15 mouse cellular contexts compared by ENCODE assay signal in the genomic region with DNA sequence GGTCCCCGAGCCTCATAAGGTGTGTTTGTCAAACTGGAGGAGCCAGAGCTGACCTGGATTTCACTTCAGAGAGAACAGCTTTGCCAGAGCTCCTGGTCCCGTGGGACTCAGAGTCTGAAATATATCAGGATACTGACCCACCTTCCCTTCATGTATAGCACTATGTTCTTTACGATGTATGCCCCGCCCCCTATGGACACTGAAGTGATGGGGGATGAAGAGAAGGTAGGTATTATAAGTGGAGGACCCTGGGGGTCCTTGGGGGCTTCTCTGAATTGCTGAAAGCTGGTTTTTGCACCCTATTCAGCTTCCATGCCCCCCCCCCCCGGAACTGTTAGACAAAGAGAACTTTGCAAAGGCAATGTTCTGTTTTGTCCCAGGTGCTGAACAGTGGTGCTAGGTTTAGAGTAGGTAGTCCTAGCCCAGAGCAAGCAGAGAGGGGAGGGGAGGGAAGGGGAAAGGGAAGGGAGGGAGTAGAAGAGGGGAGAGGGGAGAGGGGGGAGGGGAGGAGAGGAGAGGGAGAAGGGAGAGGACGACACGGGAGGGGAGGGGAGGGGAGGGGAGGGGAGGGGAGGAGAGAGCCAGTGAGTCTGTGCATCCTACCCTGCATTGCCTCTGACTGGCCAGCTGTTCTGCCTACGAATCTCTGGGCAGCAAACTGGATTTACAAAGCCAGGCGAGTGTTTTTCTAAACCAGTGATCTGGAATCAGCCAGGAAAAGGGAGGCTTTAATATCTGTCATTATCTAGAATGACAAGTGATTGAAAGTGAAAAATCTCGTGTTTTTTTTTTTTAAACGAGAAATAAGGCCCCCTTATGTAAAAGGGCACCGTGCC. TPM values are rescaled to one million over a fixed set of nuclear protein-coding genes. Genes with fewer than 3 reads are reported as not detected.
DNase-seq lines count a peak whose midpoint lies in the region; ATAC-seq and TF ChIP-seq lines count a peak whose summit lies in the region.
"Had no signal": no experiment of that assay in that cellular context is flagged by ENCODE, and none has a peak within 500 bp of the region (broad histone marks: within the 10 kb centered on the region; RNA-seq: fewer than 3 reads in every experiment).

No protein-coding gene starts in this region.

- H3K27ac ChIP-seq in forebrain, embryonic 10.5 days = 0 out of 2 replicates have a peak overlapping the region, but pooled peaks have one; percentile 30
- H3K27ac ChIP-seq in forebrain, embryonic 11.5 days (ENCODE audit: low read depth, low read length) = no peak overlapping the region
- peak overlapping the region; percentile 35; the same call in 1 of the 2 replicates for H3K27ac ChIP-seq in hindbrain, embryonic 10.5 days
- H3K27ac ChIP-seq in midbrain, postnatal 0 days (ENCODE audit: low read depth, low read length) = peak overlapping the region; percentile 18; the same call in 1 of the 2 replicates
- H3K27ac ChIP-seq: lung, embryonic 15.5 days had no signal

- DNase-seq in forebrain, embryonic 10.5 days (ENCODE audit: extremely low spot score, low spot score) = no peak
- no peak for DNase-seq in forebrain, embryonic 11.5 days (ENCODE audit: low spot score)
- peak; percentile 63 for DNase-seq in brain, embryonic 14.5 days (ENCODE audit: low read depth)
- no peak for DNase-seq in hindbrain, embryonic 10.5 days (ENCODE audit: low spot score)
- DNase-seq in midbrain, postnatal 0 days (ENCODE audit: low spot score) = no peak
- no peak for DNase-seq in adrenal gland, adult 18-20 months (ENCODE audit: low spot score in 2 of 2)
- no peak for DNase-seq in heart, postnatal 10 days
- DNase-seq: cerebellum, adult 9-10 months; gastrocnemius, postnatal 10 days; heart, postnatal 36 days; kidney, adult 8-10 months had no signal

- no peak for ATAC-seq in forebrain, embryonic 11.5 days (replicated peaks; ENCODE audit: low FRiP score)
- ATAC-seq in midbrain, postnatal 0 days (ENCODE audit: low FRiP score) = no peak
- ATAC-seq in inflammation-experienced regulatory T-cells, adult 6 months = no peak
- ATAC-seq: Patski had no signal

- intact Hi-C loops in heart, postnatal 10 days (cut with DNase I) = loop anchor here (5.0 kb wide), 1 partner anchor 94 kb away; a partner anchor contains a TSS

- H3K4me2 ChIP-seq in forebrain, embryonic 11.5 days (ENCODE audit: low read depth, low read length, severe bottlenecking) = no peak overlapping the region
- no peak overlapping the region for H3K4me2 ChIP-seq in midbrain, postnatal 0 days (ENCODE audit: low read depth, low read length, poor library complexity, severe bottlenecking)
- H3K4me2 ChIP-seq: lung, embryonic 15.5 days had no signal

- H3K9me3 ChIP-seq in forebrain, embryonic 10.5 days = no peaks in the 10 kb centered on the region
- no peaks in the 10 kb centered on the region for H3K9me3 ChIP-seq in forebrain, embryonic 11.5 days (ENCODE audit: control insufficient read depth, low read length)
- H3K9me3 ChIP-seq in hindbrain, embryonic 10.5 days = no peaks in the 10 kb centered on the region
- H3K9me3 ChIP-seq in midbrain, postnatal 0 days (ENCODE audit: low read length) = no peaks in the 10 kb centered on the region
- H3K9me3 ChIP-seq: lung, embryonic 15.5 days had no signal

- H3K9ac ChIP-seq in forebrain, embryonic 11.5 days (ENCODE audit: low read length) = no peak overlapping the region
- no peak overlapping the region for H3K9ac ChIP-seq in midbrain, postnatal 0 days (replicated peaks; ENCODE audit: low read length, poor library complexity, severe bottlenecking)
- H3K9ac ChIP-seq: lung, embryonic 15.5 days had no signal

- TF ChIP-seq CTCF in brain, embryonic 14.5 days (IDR thresholded peaks at IDR 0.05; ENCODE audit: borderline replicate concordance, extremely low read depth, insufficient read depth, insufficient read length) = no peak
- no peak for TF ChIP-seq CTCF in midbrain, postnatal 0 days (IDR thresholded peaks at IDR 0.05)

- peaks cover 10% of the 10 kb centered on the region for H3K4me1 ChIP-seq in forebrain, embryonic 10.5 days
- H3K4me1 ChIP-seq in forebrain, embryonic 11.5 days (replicated peaks; ENCODE audit: control insufficient read depth, insufficient read depth, low read length) = no peaks in the 10 kb centered on the region
- peaks cover 9% of the 10 kb centered on the region for H3K4me1 ChIP-seq in hindbrain, embryonic 10.5 days (replicated peaks)
- H3K4me1 ChIP-seq in midbrain, postnatal 0 days (ENCODE audit: insufficient read depth, low read length) = no peaks in the 10 kb centered on the region
- H3K4me1 ChIP-seq: lung, embryonic 15.5 days had no signal

- TF ChIP-seq POLR2A in brain, embryonic 14.5 days (IDR thresholded peaks at IDR 0.05; ENCODE audit: borderline replicate concordance, extremely low read depth, insufficient read depth, insufficient read length, poor library complexity, severe bottlenecking) = no peak

- no peaks in the 10 kb centered on the region for H3K36me3 ChIP-seq in forebrain, embryonic 10.5 days (replicated peaks)
- H3K36me3 ChIP-seq in forebrain, embryonic 11.5 days (ENCODE audit: control insufficient read depth, insufficient read depth, low read length) = no peaks in the 10 kb centered on the region
- H3K36me3 ChIP-seq in hindbrain, embryonic 10.5 days = no peaks in the 10 kb centered on the region
- no peaks in the 10 kb centered on the region for H3K36me3 ChIP-seq in midbrain, postnatal 0 days (ENCODE audit: insufficient read depth, low read length)
- H3K36me3 ChIP-seq: lung, embryonic 15.5 days had no signal

- WGBS in forebrain, embryonic 10.5 days = 79% methylated on average over 10 of the region's 12 CpGs
- 75% methylated on average over 10 of the region's 12 CpGs for WGBS in forebrain, embryonic 11.5 days
- 78% methylated on average over 10 of the region's 12 CpGs for WGBS in hindbrain, embryonic 10.5 days
- 66% methylated on average over 10 of the region's 12 CpGs for WGBS in midbrain, postnatal 0 days

- H3K4me3 ChIP-seq in forebrain, embryonic 10.5 days = no peak overlapping the region
- no peak overlapping the region for H3K4me3 ChIP-seq in forebrain, embryonic 11.5 days (ENCODE audit: low read depth, low read length)
- no peak overlapping the region for H3K4me3 ChIP-seq in hindbrain, embryonic 10.5 days
- H3K4me3 ChIP-seq in midbrain, postnatal 0 days (ENCODE audit: low read depth, low read length) = no peak overlapping the region
- H3K4me3 ChIP-seq: lung, embryonic 15.5 days; myocyte had no signal

- H3K27me3 ChIP-seq in forebrain, embryonic 10.5 days (ENCODE audit: poor library complexity, severe bottlenecking) = no peaks in the 10 kb centered on the region
- no peaks in the 10 kb centered on the region for H3K27me3 ChIP-seq in forebrain, embryonic 11.5 days (ENCODE audit: control insufficient read depth, insufficient read depth, low read length)
- no peaks in the 10 kb centered on the region for H3K27me3 ChIP-seq in hindbrain, embryonic 10.5 days (ENCODE audit: insufficient read depth, poor library complexity, severe bottlenecking)
- no peaks in the 10 kb centered on the region for H3K27me3 ChIP-seq in midbrain, postnatal 0 days (ENCODE audit: insufficient read depth, low read length)
- H3K27me3 ChIP-seq: lung, embryonic 15.5 days; Patski had no signal

RNA-seq across cellular contexts. Expression of a gene that starts 44.1 kb away (rescaled TPM):
- polyA plus RNA-seq in forebrain, embryonic 10.5 days (2016; fragmentation: Nextera tagmentation; extraction: Ambion mirVana) = 0.90 and 0.93 TPM in 2 replicates
- 2.3 and 2.4 TPM in 2 replicates for polyA plus RNA-seq in forebrain, embryonic 11.5 days (2014; fragmentation: Nextera tagmentation; extraction: Ambion mirVana)
- polyA plus RNA-seq in brain, embryonic 14.5 days (2012; rRNA removed) = 2.8 and 6.2 TPM in 2 replicates
- 1.3 and 2.2 TPM in 2 replicates for polyA plus RNA-seq in hindbrain, embryonic 10.5 days (2016; fragmentation: Nextera tagmentation; extraction: Ambion mirVana)
- total RNA-seq in midbrain, postnatal 0 days (2014; rRNA removed) = 18.3 and 19.5 TPM in 2 replicates
- polyA plus RNA-seq in midbrain, postnatal 0 days (2015; fragmentation: Nextera tagmentation; extraction: Ambion mirVana) = 8.5 and 9.6 TPM in 2 replicates
- total RNA-seq in adrenal gland, adult 18-20 months (2021) = 1 to 10 TPM; 3.6 to 5.6 TPM
- under 1 TPM in 2 of 3 experiments, not detected in 1; 0.21 to 0.36 TPM for polyA plus RNA-seq in inflammation-experienced regulatory T-cells, adult 6 months (2017; shearing (Covaris generic))
- 1 to 10 TPM; 3.6 TPM for total RNA-seq in heart, postnatal 10 days (2021)
